Mouse (Mus musculus): ENCODE data around the gene Rgs3. TPM values are rescaled to one million over a fixed set of nuclear protein-coding genes. Genes with fewer than 3 reads are reported as not detected.

The Rgs3 gene
- polyA plus RNA-seq, 1 experiment from 2014 or later, result 5.7 TPM

DNA sequence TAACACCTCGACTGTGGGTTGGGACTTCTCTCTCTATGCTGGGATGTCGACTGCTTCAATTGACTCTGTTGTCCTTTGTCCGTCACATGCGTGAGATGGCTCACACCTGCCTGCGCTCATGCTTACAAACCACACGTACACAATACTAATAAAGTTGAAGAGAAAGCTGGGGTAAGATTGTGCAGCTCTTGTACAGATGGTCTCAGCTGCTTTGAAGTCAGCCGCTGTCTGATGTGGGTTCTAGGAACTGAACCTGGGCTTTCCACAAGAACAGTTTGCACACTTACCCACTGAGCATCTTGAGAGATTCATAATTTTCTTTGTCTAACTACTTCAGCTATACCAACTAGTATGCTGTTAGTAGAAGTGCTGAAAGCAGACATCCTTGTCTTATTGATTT lies 7.7 kb upstream of the Rgs3 start:
- no peak for ATAC-seq (ENCODE audit: low read depth)
- Histone ChIP-seq H3K4me2 (no peak overlapping the region), H3K36me3 (no peaks in the 10 kb centered on the region), H3K4me3 (replicated peaks) (no peak overlapping the region), H3K4me1 (replicated peaks) (no peaks in the 10 kb centered on the region), H3K9me3 (replicated peaks) (no peaks in the 10 kb centered on the region), H3K27me3 (peaks cover 4% of the 10 kb centered on the region; the same call in 1 of the 2 replicates), H3K27ac (no peak overlapping the region), H3K9ac (no peak overlapping the region)
- 71% methylated on average over 7 of the region's 7 CpGs for WGBS (ENCODE audit: insufficient replicate concordance)
- DNase-seq, result no peak

DNA sequence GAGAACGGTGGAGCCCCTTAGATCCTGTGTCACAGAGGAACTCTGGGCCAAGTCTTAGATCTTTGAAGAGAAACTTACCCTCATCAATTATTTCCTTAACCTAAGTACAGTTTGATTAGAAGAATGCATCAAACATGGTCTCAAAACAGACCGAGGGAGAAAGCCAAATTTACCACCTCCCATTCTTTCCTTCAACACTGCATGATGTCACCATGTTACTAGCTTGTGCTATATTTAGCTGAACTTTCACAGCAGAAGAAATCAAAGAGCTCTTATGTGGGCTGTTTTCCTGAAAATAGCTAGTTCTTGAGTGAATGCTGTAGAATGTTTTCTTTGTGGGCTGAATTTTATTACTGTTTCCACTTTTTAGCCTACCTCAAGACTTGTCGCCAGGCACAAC lies 2.2 kb upstream of the Rgs3 start:
- no peak overlapping the region for H3K9ac ChIP-seq
- H3K36me3 ChIP-seq, result no peaks in the 10 kb centered on the region
- no peak for DNase-seq
- no peaks in the 10 kb centered on the region; the same call in 1 of the 2 replicates for H3K4me1 ChIP-seq (replicated peaks)
- no peak overlapping the region for H3K27ac ChIP-seq
- H3K4me3 ChIP-seq (replicated peaks), result no peak overlapping the region
- ATAC-seq (ENCODE audit: low read depth), result no peak
- H3K9me3 ChIP-seq (replicated peaks), result no peaks in the 10 kb centered on the region
- H3K27me3 ChIP-seq, result no peaks in the 10 kb centered on the region
- no peak overlapping the region for H3K4me2 ChIP-seq
- 46% methylated on average over 3 of the region's 3 CpGs for WGBS (ENCODE audit: insufficient replicate concordance)

DNA sequence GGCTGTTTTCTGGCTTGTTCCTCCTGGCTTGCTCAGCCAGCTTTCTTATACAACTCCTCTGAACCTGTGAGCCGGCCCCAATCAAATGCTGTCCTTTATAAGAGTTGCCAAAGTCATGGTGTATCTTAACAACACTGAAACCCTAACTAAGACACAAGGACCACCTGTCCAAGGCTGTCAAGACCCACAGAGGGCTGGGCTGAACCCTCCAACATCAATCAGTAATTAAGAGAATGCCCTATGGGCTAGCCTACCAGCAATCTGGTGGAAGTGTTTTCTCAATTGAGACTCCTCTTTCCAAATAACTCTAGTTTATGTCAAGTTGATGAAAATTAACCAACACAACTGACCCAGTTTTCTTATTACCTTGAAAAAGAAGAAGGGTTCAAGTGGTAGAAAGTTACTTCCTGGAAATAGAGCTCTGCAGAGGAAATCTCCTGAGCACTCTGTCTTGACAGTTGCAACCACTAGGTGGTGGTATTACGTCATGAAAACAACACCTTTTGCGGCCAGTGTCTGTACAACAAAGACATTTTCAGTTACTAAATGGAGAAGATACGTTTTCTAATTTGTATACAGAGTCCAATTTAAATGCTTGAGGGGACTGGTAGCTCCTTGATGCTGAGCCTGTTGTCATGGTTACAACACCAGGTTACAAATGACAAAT lies 1.4 kb downstream of the Rgs3 start:
- Histone ChIP-seq H3K9me3 (replicated peaks) (no peaks in the 10 kb centered on the region), H3K27me3 (no peaks in the 10 kb centered on the region), H3K9ac (no peak overlapping the region), H3K4me1 (replicated peaks) (no peaks in the 10 kb centered on the region; the same call in 1 of the 2 replicates), H3K27ac (no peak overlapping the region), H3K4me3 (replicated peaks) (no peak overlapping the region), H3K4me2 (no peak overlapping the region), H3K36me3 (no peaks in the 10 kb centered on the region)
- DNase-seq (peak; percentile 38), ATAC-seq (ENCODE audit: low read depth) (no peak)
- 21% methylated on average over 4 of the region's 4 CpGs for WGBS (ENCODE audit: insufficient replicate concordance)

DNA sequence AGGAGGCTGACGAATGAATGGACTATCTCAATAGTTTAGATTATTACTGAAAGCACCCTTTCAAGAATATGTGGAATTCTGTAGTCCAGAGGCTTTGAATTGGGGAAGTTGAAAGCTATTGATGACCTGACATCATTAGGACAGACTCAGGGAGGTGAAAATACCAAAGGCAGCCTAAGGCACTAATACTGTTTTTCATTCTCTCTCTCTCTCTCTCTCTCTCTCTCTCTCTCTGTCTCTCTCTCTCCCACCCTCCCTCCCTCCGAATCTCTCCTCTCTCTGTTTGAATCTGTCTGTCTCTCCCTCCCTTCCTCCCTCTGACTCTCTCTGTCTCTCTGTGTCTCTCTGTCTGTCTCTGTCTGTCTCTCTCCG lies 2.0 kb downstream of the Rgs3 start:
- DNase-seq (no peak), ATAC-seq (ENCODE audit: low read depth) (no peak)
- Histone ChIP-seq H3K9me3 (replicated peaks) (no peaks in the 10 kb centered on the region), H3K4me1 (replicated peaks) (no peaks in the 10 kb centered on the region; the same call in 1 of the 2 replicates), H3K4me3 (replicated peaks) (no peak overlapping the region), H3K27me3 (no peaks in the 10 kb centered on the region), H3K9ac (no peak overlapping the region), H3K36me3 (no peaks in the 10 kb centered on the region), H3K27ac (no peak overlapping the region), H3K4me2 (no peak overlapping the region)
- 29% methylated on average over 3 of the region's 3 CpGs for WGBS (ENCODE audit: insufficient replicate concordance)

DNA sequence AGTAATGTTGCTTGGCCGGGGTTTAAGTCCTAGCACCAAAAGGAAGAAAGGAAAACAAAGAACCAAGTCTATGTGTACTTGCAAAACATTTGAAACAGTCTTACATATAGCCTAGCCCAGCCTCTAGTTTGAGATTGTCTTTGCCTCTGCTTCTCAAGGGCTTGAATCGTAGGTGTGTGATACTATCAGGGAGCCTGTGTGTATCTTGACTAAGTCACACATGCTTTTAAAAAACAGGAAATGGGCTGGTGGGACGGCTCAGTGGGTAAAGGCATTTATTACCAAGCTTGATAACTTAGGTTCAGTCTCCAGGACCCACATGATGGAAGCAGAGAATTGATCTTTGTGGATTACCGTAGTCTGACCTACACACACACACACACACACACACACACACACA lies 2.4 kb downstream of the Rgs3 start:
- no peak overlapping the region for H3K4me2 ChIP-seq
- 34% methylated on average over 4 of the region's 4 CpGs for WGBS (ENCODE audit: insufficient replicate concordance)
- H3K36me3 ChIP-seq, result no peaks in the 10 kb centered on the region
- ATAC-seq (ENCODE audit: low read depth) (no peak), DNase-seq (no peak)
- H3K27me3 ChIP-seq, result no peaks in the 10 kb centered on the region
- no peaks in the 10 kb centered on the region; the same call in 1 of the 2 replicates for H3K4me1 ChIP-seq (replicated peaks)
- H3K9me3 ChIP-seq (replicated peaks), result no peaks in the 10 kb centered on the region
- H3K27ac ChIP-seq, result no peak overlapping the region
- no peak overlapping the region for H3K4me3 ChIP-seq (replicated peaks)
- no peak overlapping the region for H3K9ac ChIP-seq

DNA sequence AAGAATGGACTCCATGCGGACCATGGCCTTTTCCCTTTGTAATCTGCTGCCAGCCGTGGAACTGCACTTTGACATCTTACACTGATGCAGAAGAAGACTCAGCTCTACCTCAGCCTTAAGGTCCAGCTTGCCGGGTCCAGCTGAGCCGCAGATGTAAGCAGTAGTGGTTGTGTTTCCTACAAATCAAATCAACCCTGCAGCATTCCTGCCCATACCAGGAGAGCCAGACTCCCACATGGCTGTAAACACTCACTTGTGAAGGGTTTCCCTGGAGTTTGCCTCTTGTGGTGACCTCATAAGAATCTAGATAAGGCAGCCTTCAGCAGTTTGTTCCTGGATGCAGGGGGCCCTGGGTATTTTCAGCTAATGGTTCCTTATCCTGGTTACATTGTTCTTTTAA lies 6.9 kb downstream of the Rgs3 start:
- DNase-seq, result no peak
- no peak overlapping the region for H3K4me2 ChIP-seq
- H3K4me1 ChIP-seq (replicated peaks), result no peaks in the 10 kb centered on the region; the same call in 1 of the 2 replicates
- no peaks in the 10 kb centered on the region for H3K27me3 ChIP-seq
- no peak for ATAC-seq (ENCODE audit: low read depth)
- no peaks in the 10 kb centered on the region for H3K36me3 ChIP-seq
- WGBS (ENCODE audit: insufficient replicate concordance), result 58% methylated on average over 4 of the region's 4 CpGs
- H3K27ac ChIP-seq, result no peak overlapping the region
- no peaks in the 10 kb centered on the region for H3K9me3 ChIP-seq (replicated peaks)
- no peak overlapping the region for H3K9ac ChIP-seq
- no peak overlapping the region for H3K4me3 ChIP-seq (replicated peaks)

DNA sequence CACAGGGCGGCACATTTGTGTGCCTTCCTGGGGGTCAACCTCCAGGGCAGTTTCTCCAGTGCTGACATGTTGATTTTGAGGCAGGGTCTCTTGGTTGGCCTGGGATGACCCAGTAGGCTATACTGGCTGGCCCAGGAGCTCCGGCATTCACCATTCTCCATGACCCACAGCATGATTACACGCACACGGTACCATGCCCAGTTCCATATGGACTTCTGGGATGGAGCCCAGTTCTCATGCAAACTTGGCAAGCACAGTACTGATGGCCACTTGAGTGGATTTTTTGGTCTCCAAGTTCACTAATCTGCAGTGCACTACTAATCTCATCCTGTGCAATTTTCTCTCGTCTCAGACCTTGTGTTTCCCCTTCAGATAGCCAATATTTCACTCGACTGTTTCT lies 8.0 kb downstream of the Rgs3 start:
- no peak overlapping the region for H3K4me3 ChIP-seq (replicated peaks)
- WGBS (ENCODE audit: insufficient replicate concordance), result 71% methylated on average over 6 of the region's 6 CpGs
- no peaks in the 10 kb centered on the region for H3K27me3 ChIP-seq
- no peak overlapping the region for H3K9ac ChIP-seq
- ATAC-seq (ENCODE audit: low read depth) (no peak), DNase-seq (no peak)
- no peaks in the 10 kb centered on the region for H3K36me3 ChIP-seq
- H3K4me1 ChIP-seq (replicated peaks), result no peaks in the 10 kb centered on the region
- H3K9me3 ChIP-seq (replicated peaks), result no peaks in the 10 kb centered on the region
- H3K4me2 ChIP-seq, result no peak overlapping the region
- H3K27ac ChIP-seq, result no peak overlapping the region

DNA sequence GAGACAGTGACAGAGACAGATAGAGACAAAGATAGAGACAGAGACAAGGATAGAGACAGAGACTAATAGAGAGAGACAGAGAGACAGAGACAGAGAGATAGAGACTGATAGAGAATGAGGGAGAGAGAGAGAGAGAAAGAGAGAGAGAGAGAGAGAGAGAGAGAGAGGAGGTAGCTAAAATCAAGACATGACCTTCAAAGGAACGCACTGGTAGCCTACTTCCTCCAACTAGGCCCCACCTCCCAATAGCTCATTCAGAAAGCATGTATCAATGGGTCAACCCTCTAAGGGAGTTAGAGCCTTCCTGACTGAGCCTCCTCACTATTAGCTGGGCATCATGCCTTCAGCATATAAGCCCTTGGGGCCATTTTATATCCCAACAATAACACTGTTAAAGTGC lies 8.7 kb downstream of the Rgs3 start:
- 56% methylated on average over 1 of the region's 1 CpGs for WGBS (ENCODE audit: insufficient replicate concordance)
- Histone ChIP-seq H3K4me2 (no peak overlapping the region), H3K9me3 (replicated peaks) (no peaks in the 10 kb centered on the region), H3K27ac (no peak overlapping the region), H3K36me3 (no peaks in the 10 kb centered on the region), H3K9ac (no peak overlapping the region), H3K27me3 (no peaks in the 10 kb centered on the region), H3K4me1 (replicated peaks) (no peaks in the 10 kb centered on the region), H3K4me3 (replicated peaks) (no peak overlapping the region)
- DNase-seq (no peak), ATAC-seq (ENCODE audit: low read depth) (no peak)

DNA sequence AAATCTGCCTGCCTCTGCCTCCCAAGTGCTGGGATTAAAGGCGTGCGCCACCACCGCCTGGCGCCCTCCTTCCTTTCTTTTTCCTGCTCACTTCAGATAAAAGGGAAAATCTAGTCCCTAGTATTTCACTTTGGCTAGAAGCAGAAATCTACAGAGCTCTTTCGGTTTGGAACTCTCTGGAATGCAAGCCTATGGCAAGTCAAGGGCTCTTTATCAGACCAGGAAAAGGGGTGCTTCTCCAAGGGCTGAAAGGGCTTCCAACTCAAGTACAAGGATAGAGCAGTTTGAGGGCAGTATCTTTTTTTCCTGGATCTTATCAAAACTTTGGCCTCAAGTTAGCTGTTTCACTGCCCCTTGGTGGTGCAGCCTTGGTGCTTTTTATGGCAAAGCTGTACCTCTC lies 10.0 kb downstream of the Rgs3 start:
- no peak for ATAC-seq (ENCODE audit: low read depth)
- no peaks in the 10 kb centered on the region for H3K36me3 ChIP-seq
- no peaks in the 10 kb centered on the region for H3K9me3 ChIP-seq (replicated peaks)
- no peaks in the 10 kb centered on the region for H3K4me1 ChIP-seq (replicated peaks)
- no peak overlapping the region for H3K4me2 ChIP-seq
- no peak for DNase-seq
- H3K27ac ChIP-seq, result no peak overlapping the region
- 64% methylated on average over 5 of the region's 5 CpGs for WGBS (ENCODE audit: insufficient replicate concordance)
- no peaks in the 10 kb centered on the region for H3K27me3 ChIP-seq
- no peak overlapping the region for H3K4me3 ChIP-seq (replicated peaks)
- H3K9ac ChIP-seq, result no peak overlapping the region

DNA sequence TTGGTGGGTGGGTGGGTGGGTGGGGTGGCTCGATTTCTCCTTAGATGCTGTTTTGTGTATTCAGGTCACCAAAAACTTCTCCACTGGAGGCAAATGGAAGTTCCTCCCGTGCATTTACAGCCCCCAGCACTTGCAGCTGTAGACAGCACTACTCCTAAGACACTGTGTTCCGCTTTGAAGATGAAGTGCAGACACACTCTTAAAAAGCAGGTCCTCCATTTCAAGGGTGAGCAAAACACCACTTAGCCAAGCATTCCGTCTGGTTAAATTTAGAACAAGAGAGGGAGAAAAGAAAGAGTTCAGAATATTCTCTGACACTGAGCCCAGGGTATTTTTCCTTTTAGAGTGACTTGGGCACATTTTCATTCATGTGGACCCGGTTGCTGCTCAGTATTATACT lies 10.4 kb downstream of the Rgs3 start:
- DNase-seq (no peak), ATAC-seq (ENCODE audit: low read depth) (no peak)
- Histone ChIP-seq H3K9me3 (replicated peaks) (no peaks in the 10 kb centered on the region), H3K9ac (no peak overlapping the region), H3K4me1 (replicated peaks) (no peaks in the 10 kb centered on the region), H3K27me3 (no peaks in the 10 kb centered on the region), H3K27ac (no peak overlapping the region), H3K4me3 (replicated peaks) (no peak overlapping the region), H3K36me3 (no peaks in the 10 kb centered on the region), H3K4me2 (no peak overlapping the region)
- WGBS (ENCODE audit: insufficient replicate concordance), result 62% methylated on average over 5 of the region's 5 CpGs

DNA sequence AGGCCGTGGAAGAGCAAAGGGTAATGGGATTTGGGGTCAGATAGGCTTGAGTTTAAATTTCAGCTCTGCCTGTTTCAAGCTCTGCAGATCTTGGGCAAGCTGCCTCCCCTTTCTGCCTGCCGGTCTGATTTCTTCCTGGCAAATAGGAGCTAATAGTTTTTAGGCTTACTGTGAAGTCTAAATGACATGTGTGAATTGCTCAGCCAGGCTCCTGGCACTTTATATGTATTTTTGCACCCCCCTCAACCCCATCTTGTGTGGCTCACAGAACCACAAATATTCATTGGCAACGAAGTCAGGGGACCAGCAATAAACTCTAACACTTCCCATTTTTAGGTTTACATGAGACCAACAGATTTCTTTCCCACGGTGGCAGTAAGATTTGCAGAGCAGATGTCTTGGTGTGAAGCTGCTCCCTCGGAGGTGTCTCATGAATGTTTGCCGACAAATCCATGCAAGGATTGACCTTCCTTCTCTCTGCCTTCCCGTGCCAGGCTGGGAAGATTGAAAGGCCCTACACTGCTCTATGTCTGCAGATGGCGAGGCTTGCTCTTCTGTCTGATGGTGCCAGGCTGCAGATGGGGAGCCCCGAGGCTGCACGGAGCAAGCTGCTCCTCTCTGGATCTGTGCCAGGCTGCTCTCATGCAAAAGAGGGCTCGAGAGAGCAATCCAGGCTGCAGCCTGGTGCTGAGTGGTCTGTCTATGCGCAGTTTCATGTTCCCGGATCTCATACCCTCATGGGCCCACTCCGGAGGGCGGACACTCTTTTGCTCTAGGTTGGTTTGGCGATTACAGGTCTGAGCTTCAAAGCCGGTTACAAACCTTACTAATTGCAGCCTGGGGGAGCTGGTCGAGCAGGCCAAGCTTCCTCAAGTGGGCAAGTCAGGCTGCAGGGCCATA lies 23.0 kb downstream of the Rgs3 start:
- Histone ChIP-seq H3K4me1 (replicated peaks) (no peaks in the 10 kb centered on the region; the same call in 1 of the 2 replicates), H3K9me3 (replicated peaks) (no peaks in the 10 kb centered on the region), H3K4me2 (peak overlapping the region; percentile 59), H3K4me3 (replicated peaks) (peak overlapping the region; percentile 45; the same call in 1 of the 2 replicates), H3K27ac (no peak overlapping the region), H3K27me3 (peaks cover 34% of the 10 kb centered on the region), H3K36me3 (no peaks in the 10 kb centered on the region), H3K9ac (no peak overlapping the region)
- DNase-seq, result no peak
- 31% methylated on average over 18 of the region's 18 CpGs for WGBS (ENCODE audit: insufficient replicate concordance)
- no peak for ATAC-seq (ENCODE audit: low read depth)
